Mouse (Mus musculus): ENCODE data around the gene Nrip2.

DNA sequence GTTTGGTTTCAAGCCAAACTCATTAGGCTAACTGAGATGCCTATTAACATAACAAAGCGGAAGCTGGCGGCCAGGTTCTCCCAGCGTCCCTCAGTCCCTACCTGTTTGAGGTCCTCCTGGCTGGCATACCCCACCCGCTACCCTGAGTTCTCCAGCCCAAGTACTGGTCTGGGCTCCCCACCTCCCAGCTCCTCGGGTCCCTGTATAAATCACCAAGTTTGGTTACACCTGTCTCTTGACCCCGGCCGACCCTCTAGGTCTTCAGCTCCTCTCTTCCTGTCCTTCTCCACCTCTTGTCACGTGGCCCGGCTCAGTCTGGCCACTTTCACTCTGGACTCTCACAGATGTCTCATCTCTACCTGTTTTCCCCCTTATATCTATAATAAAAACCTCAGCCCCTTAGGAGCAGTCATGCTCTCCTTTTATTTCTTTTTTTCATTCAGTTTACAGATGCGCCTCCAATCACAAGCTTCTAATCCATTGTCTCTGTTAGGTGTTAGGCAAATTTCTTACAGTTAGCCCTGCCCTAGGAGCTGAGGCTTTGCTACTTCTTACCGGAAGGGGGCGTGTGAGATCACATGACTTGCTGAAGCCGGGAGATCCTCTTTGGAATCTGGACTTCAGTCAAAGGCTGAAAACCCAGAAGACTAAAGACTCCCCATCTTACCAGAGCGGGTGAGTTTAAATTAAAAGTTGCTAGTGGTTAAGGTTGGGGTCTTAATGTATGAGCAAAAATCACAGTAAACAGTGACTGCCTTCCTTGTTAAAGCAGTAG is 46.9 kb downstream of the Nrip2 start:
- TF ChIP-seq NRF1 (IDR thresholded peaks at IDR 0.05; ENCODE audit: low read depth, low read length) (no peak), MAX (IDR thresholded peaks at IDR 0.05; ENCODE audit: low read length) (peak; percentile 73; the same call in 1 of the 2 replicates), EP300 (IDR thresholded peaks at IDR 0.05; ENCODE audit: low read length) (no peak), CTCF (conservative IDR thresholded peaks at IDR 0.05 in 1 of 2, IDR thresholded peaks at IDR 0.05 in 1 of 2; ENCODE audit: low read depth in 2 of 2, low read length in 2 of 2) (peak; percentile 36 to 89), MYC (IDR thresholded peaks at IDR 0.05; ENCODE audit: low read depth, low read length) (no peak), USF2 (conservative IDR thresholded peaks at IDR 0.05; ENCODE audit: low read depth, low read length) (peak; percentile 76), POLR2A (IDR thresholded peaks at IDR 0.05; ENCODE audit: low read depth, low read length) (no peak; the same call in 1 of the 2 replicates), ZC3H11A (IDR thresholded peaks at IDR 0.05; ENCODE audit: low read depth, low read length) (no peak), ZNF384 (IDR thresholded peaks at IDR 0.05; ENCODE audit: low read depth, low read length) (no peak), ETS1 (conservative IDR thresholded peaks at IDR 0.05; ENCODE audit: low read depth, low read length) (no peak)

Data from CH12.LX (cell line).